8 mouse cellular contexts compared by ENCODE assay signal in genomic region chr13:32312663-32313062, GRCm38 (mm10). TPM values are rescaled to one million over a fixed set of nuclear protein-coding genes. Genes with fewer than 3 reads are reported as not detected.
DNase-seq lines count a peak whose midpoint lies in the region; ATAC-seq and TF ChIP-seq lines count a peak whose summit lies in the region.

No protein-coding gene starts in this region.

- H3K9ac ChIP-seq in midbrain, embryonic 12.5 days (replicated peaks) = no peak overlapping the region
- H3K9ac ChIP-seq in midbrain, embryonic 15.5 days = no peak overlapping the region
- no peak overlapping the region for H3K9ac ChIP-seq in limb, embryonic 14.5 days (ENCODE audit: low read depth, low read length, severe bottlenecking)
- no peak overlapping the region for H3K9ac ChIP-seq in hindbrain, embryonic 12.5 days

- no peaks in the 10 kb centered on the region for H3K4me1 ChIP-seq in midbrain, embryonic 12.5 days
- H3K4me1 ChIP-seq in midbrain, embryonic 15.5 days = no peaks in the 10 kb centered on the region
- no peaks in the 10 kb centered on the region for H3K4me1 ChIP-seq in limb, embryonic 14.5 days (ENCODE audit: control insufficient read depth, insufficient read depth, low read length)
- H3K4me1 ChIP-seq in hindbrain, embryonic 12.5 days = no peaks in the 10 kb centered on the region

- no peaks in the 10 kb centered on the region for H3K36me3 ChIP-seq in midbrain, embryonic 12.5 days
- no peaks in the 10 kb centered on the region for H3K36me3 ChIP-seq in midbrain, embryonic 15.5 days (replicated peaks)
- no peaks in the 10 kb centered on the region for H3K36me3 ChIP-seq in limb, embryonic 14.5 days (ENCODE audit: control insufficient read depth, insufficient read depth, low read length)
- H3K36me3 ChIP-seq in hindbrain, embryonic 12.5 days = no peaks in the 10 kb centered on the region

- H3K4me3 ChIP-seq in midbrain, embryonic 12.5 days = no peak overlapping the region
- no peak overlapping the region for H3K4me3 ChIP-seq in midbrain, embryonic 15.5 days
- no peak overlapping the region for H3K4me3 ChIP-seq in limb, embryonic 14.5 days (replicated peaks; ENCODE audit: low read length)
- H3K4me3 ChIP-seq in hindbrain, embryonic 12.5 days = no peak overlapping the region

- H3K4me2 ChIP-seq in midbrain, embryonic 12.5 days (replicated peaks) = no peak overlapping the region
- no peak overlapping the region for H3K4me2 ChIP-seq in midbrain, embryonic 15.5 days
- H3K4me2 ChIP-seq in limb, embryonic 14.5 days (replicated peaks; ENCODE audit: low read depth, low read length, severe bottlenecking) = no peak overlapping the region
- no peak overlapping the region for H3K4me2 ChIP-seq in hindbrain, embryonic 12.5 days (replicated peaks)

- no peak overlapping the region for H3K27ac ChIP-seq in midbrain, embryonic 12.5 days (replicated peaks)
- H3K27ac ChIP-seq in midbrain, embryonic 15.5 days = no peak overlapping the region
- H3K27ac ChIP-seq in limb, embryonic 14.5 days (replicated peaks; ENCODE audit: low read depth, low read length) = no peak overlapping the region
- H3K27ac ChIP-seq in hindbrain, embryonic 12.5 days = no peak overlapping the region

- no peak for TF ChIP-seq POLR2A in limb, embryonic 14.5 days (IDR thresholded peaks at IDR 0.05; ENCODE audit: borderline replicate concordance, extremely low read depth, insufficient read depth, insufficient read length)

- 65% methylated on average over 3 of the region's 3 CpGs for WGBS in midbrain, embryonic 12.5 days
- 71% methylated on average over 3 of the region's 3 CpGs for WGBS in midbrain, embryonic 15.5 days
- 77% methylated on average over 3 of the region's 3 CpGs for WGBS in limb, embryonic 14.5 days
- WGBS in hindbrain, embryonic 12.5 days = 77% methylated on average over 3 of the region's 3 CpGs

- H3K27me3 ChIP-seq in midbrain, embryonic 12.5 days = no peaks in the 10 kb centered on the region
- no peaks in the 10 kb centered on the region for H3K27me3 ChIP-seq in midbrain, embryonic 15.5 days (replicated peaks)
- H3K27me3 ChIP-seq in limb, embryonic 14.5 days (ENCODE audit: control insufficient read depth, insufficient read depth, low read length) = no peaks in the 10 kb centered on the region
- no peaks in the 10 kb centered on the region for H3K27me3 ChIP-seq in hindbrain, embryonic 12.5 days

- no peaks in the 10 kb centered on the region for H3K9me3 ChIP-seq in midbrain, embryonic 12.5 days
- no peaks in the 10 kb centered on the region for H3K9me3 ChIP-seq in midbrain, embryonic 15.5 days
- no peaks in the 10 kb centered on the region for H3K9me3 ChIP-seq in limb, embryonic 14.5 days (ENCODE audit: control insufficient read depth, low read length)
- H3K9me3 ChIP-seq in hindbrain, embryonic 12.5 days (replicated peaks) = no peaks in the 10 kb centered on the region

- peak; percentile 78 for DNase-seq in NIH3T3 (ENCODE audit: low read depth)
- peak; percentile 50 to 67 for DNase-seq in heart, postnatal 14 days
- DNase-seq in limb, embryonic 14.5 days (ENCODE audit: low spot score) = peak; percentile 40
- DNase-seq in right cerebral cortex, adult 2 months (ENCODE audit: low spot score in 2 of 2) = peak; percentile 51 to 60

- intact Hi-C loops in heart, postnatal 14 days (cut with DNase I) = loop anchor here (1.0 to 5.0 kb wide), 3 partner anchors 99 to 368 kb away; no protein-coding TSS in a partner anchor

- ATAC-seq in midbrain, embryonic 12.5 days (ENCODE audit: low FRiP score, low read depth) = peak; percentile 41; the same call in 1 of the 2 replicates
- no peak for ATAC-seq in midbrain, embryonic 15.5 days (replicated peaks)
- ATAC-seq in common myeloid progenitor, adult 5-6 weeks (replicated peaks; ENCODE audit: low read depth, poor library complexity, severe bottlenecking) = peak; percentile 93
- ATAC-seq in limb, embryonic 14.5 days (ENCODE audit: low FRiP score, low read depth) = no peak
- ATAC-seq in hindbrain, embryonic 12.5 days (ENCODE audit: low FRiP score) = no peak

RNA-seq across cellular contexts. Expression of gene Gmds, which starts 25.9 kb away (rescaled TPM):
- polyA plus RNA-seq in midbrain, embryonic 12.5 days (2016; fragmentation: Nextera tagmentation; extraction: Ambion mirVana) = 32.4 and 35.1 TPM in 2 replicates
- 34.8 and 35.6 TPM in 2 replicates for polyA plus RNA-seq in midbrain, embryonic 15.5 days (2015; fragmentation: Nextera tagmentation; extraction: Ambion mirVana)
- 25.3 and 26.3 TPM in 2 replicates for total RNA-seq in common myeloid progenitor, adult 5-6 weeks (2017)
- total RNA-seq in heart, postnatal 14 days (2021) = 1 to 10 TPM; 6.3 to 6.6 TPM
- polyA plus RNA-seq in limb, embryonic 14.5 days (2012; rRNA removed) = 23.9 and 31.6 TPM in 2 replicates
- 39.9 and 44.2 TPM in 2 replicates for polyA plus RNA-seq in limb, embryonic 14.5 days (2014; fragmentation: Nextera tagmentation; extraction: Ambion mirVana)
- polyA plus RNA-seq in hindbrain, embryonic 12.5 days (2016; fragmentation: Nextera tagmentation; extraction: Ambion mirVana) = 34.4 and 36.1 TPM in 2 replicates

Comparison
In these comparisons a context has a peak if more than half of its experiments do, and no peak if none do; other contexts are left out.
1. ATAC-seq: peak in midbrain, embryonic 12.5 days (single experiment) and common myeloid progenitor, adult 5-6 weeks (single experiment); none in midbrain, embryonic 15.5 days (single experiment), limb, embryonic 14.5 days (single experiment) and hindbrain, embryonic 12.5 days (single experiment).
2. Peak in every context shown above with its lines, with median percentiles within 50 percentile points of each other: DNase-seq.